Mouse (Mus musculus): ENCODE data around the gene Fut4. TPM values are rescaled to one million over a fixed set of nuclear protein-coding genes. Genes with fewer than 3 reads are reported as not detected.

Gene Fut4
- polyA plus RNA-seq, 1 experiment from 2014 or later, result 5.0 TPM

- ATAC-seq (replicated peaks; ENCODE audit: insufficient number of reproducible peaks, low FRiP score, low TSS enrichment, low read depth) (no peak), DNase-seq (ENCODE audit: low spot score) (no peak)
Observed at GRCm38 (mm10) chr9:14769811-14770210, 17.6 kb upstream of the Fut4 start.

GRCm38 (mm10) chr9:14764765-14765164, 12.6 kb upstream of the Fut4 start:
- DNase-seq (ENCODE audit: low spot score), result peak; percentile 81
- no peak overlapping the region for H3K4me3 ChIP-seq (ENCODE audit: low read depth, low read length)
- ATAC-seq (replicated peaks; ENCODE audit: insufficient number of reproducible peaks, low FRiP score, low TSS enrichment, low read depth), result 0 out of 2 replicates have a peak, but pooled peaks have one; percentile 23
- no peak overlapping the region for H3K4me2 ChIP-seq (ENCODE audit: low read depth, low read length)
- H3K9me3 ChIP-seq (replicated peaks; ENCODE audit: control insufficient read depth, low read length), result no peaks in the 10 kb centered on the region
- H3K27me3 ChIP-seq (ENCODE audit: control insufficient read depth, insufficient read depth, low read length), result no peaks in the 10 kb centered on the region
- no peak overlapping the region for H3K27ac ChIP-seq (replicated peaks; ENCODE audit: low read depth, low read length)
- H3K9ac ChIP-seq (replicated peaks; ENCODE audit: low read length), result no peak overlapping the region
- H3K4me1 ChIP-seq (ENCODE audit: control insufficient read depth, insufficient read depth, low read length), result no peaks in the 10 kb centered on the region
- H3K36me3 ChIP-seq (replicated peaks; ENCODE audit: control insufficient read depth, insufficient read depth, low read depth, low read length), result no peaks in the 10 kb centered on the region
- 29% methylated on average over 7 of the region's 7 CpGs for WGBS

More at GRCm38 (mm10) chr9:14769811-14770210, 17.6 kb upstream of the Fut4 start:
- H3K4me2 ChIP-seq (ENCODE audit: low read depth, low read length), result no peak overlapping the region
- H3K4me3 ChIP-seq (ENCODE audit: low read depth, low read length), result no peak overlapping the region
- H3K27ac ChIP-seq (replicated peaks; ENCODE audit: low read depth, low read length), result no peak overlapping the region
- H3K27me3 ChIP-seq (ENCODE audit: control insufficient read depth, insufficient read depth, low read length), result no peaks in the 10 kb centered on the region
- no peaks in the 10 kb centered on the region for H3K36me3 ChIP-seq (replicated peaks; ENCODE audit: control insufficient read depth, insufficient read depth, low read depth, low read length)
- peaks cover 3% of the 10 kb centered on the region; the same call in 1 of the 2 replicates for H3K4me1 ChIP-seq (ENCODE audit: control insufficient read depth, insufficient read depth, low read length)
- WGBS, result 43% methylated on average over 5 of the region's 6 CpGs
- H3K9ac ChIP-seq (replicated peaks; ENCODE audit: low read length), result no peak overlapping the region
- H3K9me3 ChIP-seq (replicated peaks; ENCODE audit: control insufficient read depth, low read length), result no peaks in the 10 kb centered on the region

- Histone ChIP-seq H3K4me2 (ENCODE audit: low read depth, low read length) (no peak overlapping the region), H3K4me3 (ENCODE audit: low read depth, low read length) (no peak overlapping the region), H3K36me3 (replicated peaks; ENCODE audit: control insufficient read depth, insufficient read depth, low read depth, low read length) (no peaks in the 10 kb centered on the region), H3K27me3 (ENCODE audit: control insufficient read depth, insufficient read depth, low read length) (no peaks in the 10 kb centered on the region), H3K9ac (replicated peaks; ENCODE audit: low read length) (no peak overlapping the region), H3K27ac (replicated peaks; ENCODE audit: low read depth, low read length) (no peak overlapping the region), H3K4me1 (ENCODE audit: control insufficient read depth, insufficient read depth, low read length) (no peaks in the 10 kb centered on the region), H3K9me3 (replicated peaks; ENCODE audit: control insufficient read depth, low read length) (no peaks in the 10 kb centered on the region)
- ATAC-seq (replicated peaks; ENCODE audit: insufficient number of reproducible peaks, low FRiP score, low TSS enrichment, low read depth), result no peak
- DNase-seq (ENCODE audit: low spot score), result no peak
Observed at GRCm38 (mm10) chr9:14759261-14759660, 7.1 kb upstream of the Fut4 start.

GRCm38 (mm10) chr9:14758590-14758989, 6.4 kb upstream of the Fut4 start:
- Histone ChIP-seq H3K27ac (replicated peaks; ENCODE audit: low read depth, low read length) (no peak overlapping the region), H3K27me3 (ENCODE audit: control insufficient read depth, insufficient read depth, low read length) (no peaks in the 10 kb centered on the region), H3K9ac (replicated peaks; ENCODE audit: low read length) (no peak overlapping the region), H3K9me3 (replicated peaks; ENCODE audit: control insufficient read depth, low read length) (no peaks in the 10 kb centered on the region), H3K36me3 (replicated peaks; ENCODE audit: control insufficient read depth, insufficient read depth, low read depth, low read length) (no peaks in the 10 kb centered on the region), H3K4me1 (ENCODE audit: control insufficient read depth, insufficient read depth, low read length) (no peaks in the 10 kb centered on the region), H3K4me2 (ENCODE audit: low read depth, low read length) (no peak overlapping the region), H3K4me3 (ENCODE audit: low read depth, low read length) (no peak overlapping the region)
- no peak for ATAC-seq (replicated peaks; ENCODE audit: insufficient number of reproducible peaks, low FRiP score, low TSS enrichment, low read depth)
- WGBS, result 74% methylated on average over 7 of the region's 7 CpGs
- DNase-seq (ENCODE audit: low spot score), result no peak

GRCm38 (mm10) chr9:14754469-14754868, 2.3 kb upstream of the Fut4 start:
- Histone ChIP-seq H3K36me3 (replicated peaks; ENCODE audit: control insufficient read depth, insufficient read depth, low read depth, low read length) (no peaks in the 10 kb centered on the region), H3K9me3 (replicated peaks; ENCODE audit: control insufficient read depth, low read length) (no peaks in the 10 kb centered on the region), H3K27ac (replicated peaks; ENCODE audit: low read depth, low read length) (no peak overlapping the region), H3K4me2 (ENCODE audit: low read depth, low read length) (no peak overlapping the region), H3K27me3 (ENCODE audit: control insufficient read depth, insufficient read depth, low read length) (no peaks in the 10 kb centered on the region; the same call in 1 of the 2 replicates), H3K4me3 (ENCODE audit: low read depth, low read length) (no peak overlapping the region), H3K9ac (replicated peaks; ENCODE audit: low read length) (no peak overlapping the region), H3K4me1 (ENCODE audit: control insufficient read depth, insufficient read depth, low read length) (peaks cover 3% of the 10 kb centered on the region; the same call in 1 of the 2 replicates)
- ATAC-seq (replicated peaks; ENCODE audit: insufficient number of reproducible peaks, low FRiP score, low TSS enrichment, low read depth) (no peak), DNase-seq (ENCODE audit: low spot score) (no peak)
- 85% methylated on average over 3 of the region's 3 CpGs for WGBS

- H3K4me3 ChIP-seq (ENCODE audit: low read depth, low read length), result no peak overlapping the region
- no peaks in the 10 kb centered on the region for H3K9me3 ChIP-seq (replicated peaks; ENCODE audit: control insufficient read depth, low read length)
- DNase-seq (ENCODE audit: low spot score), result no peak
- peaks cover 3% of the 10 kb centered on the region; the same call in 1 of the 2 replicates for H3K4me1 ChIP-seq (ENCODE audit: control insufficient read depth, insufficient read depth, low read length)
- no peaks in the 10 kb centered on the region; the same call in 1 of the 2 replicates for H3K27me3 ChIP-seq (ENCODE audit: control insufficient read depth, insufficient read depth, low read length)
- ATAC-seq (replicated peaks; ENCODE audit: insufficient number of reproducible peaks, low FRiP score, low TSS enrichment, low read depth), result no peak
- no peak overlapping the region for H3K9ac ChIP-seq (replicated peaks; ENCODE audit: low read length)
- H3K4me2 ChIP-seq (ENCODE audit: low read depth, low read length), result no peak overlapping the region
- no peaks in the 10 kb centered on the region for H3K36me3 ChIP-seq (replicated peaks; ENCODE audit: control insufficient read depth, insufficient read depth, low read depth, low read length)
- H3K27ac ChIP-seq (replicated peaks; ENCODE audit: low read depth, low read length), result no peak overlapping the region
Observed at GRCm38 (mm10) chr9:14753947-14754346, 1.8 kb upstream of the Fut4 start.

- Histone ChIP-seq H3K36me3 (replicated peaks; ENCODE audit: control insufficient read depth, insufficient read depth, low read depth, low read length) (no peaks in the 10 kb centered on the region), H3K4me3 (ENCODE audit: low read depth, low read length) (peak overlapping the region; percentile 57), H3K9ac (replicated peaks; ENCODE audit: low read length) (peak overlapping the region; percentile 72), H3K27ac (replicated peaks; ENCODE audit: low read depth, low read length) (0 out of 2 replicates have a peak overlapping the region, but pooled peaks have one; percentile 20), H3K27me3 (ENCODE audit: control insufficient read depth, insufficient read depth, low read length) (no peaks in the 10 kb centered on the region; the same call in 1 of the 2 replicates), H3K4me1 (ENCODE audit: control insufficient read depth, insufficient read depth, low read length) (peaks cover 3% of the 10 kb centered on the region; the same call in 1 of the 2 replicates), H3K4me2 (ENCODE audit: low read depth, low read length) (peak overlapping the region; percentile 98), H3K9me3 (replicated peaks; ENCODE audit: control insufficient read depth, low read length) (no peaks in the 10 kb centered on the region)
- ATAC-seq (replicated peaks; ENCODE audit: insufficient number of reproducible peaks, low FRiP score, low TSS enrichment, low read depth) (peak; percentile 75), DNase-seq (ENCODE audit: low spot score) (peak; percentile 45)
- 0% methylated on average over 34 of the region's 50 CpGs for WGBS
Observed at GRCm38 (mm10) chr9:14751503-14752000, 641 bp downstream of the Fut4 start.

- H3K27ac ChIP-seq (replicated peaks; ENCODE audit: low read depth, low read length), result no peak overlapping the region
- H3K4me3 ChIP-seq (ENCODE audit: low read depth, low read length), result peak overlapping the region; percentile 57
- peak overlapping the region; percentile 72 for H3K9ac ChIP-seq (replicated peaks; ENCODE audit: low read length)
- H3K4me1 ChIP-seq (ENCODE audit: control insufficient read depth, insufficient read depth, low read length), result peaks cover 3% of the 10 kb centered on the region; the same call in 1 of the 2 replicates
- no peak for DNase-seq (ENCODE audit: low spot score)
- no peaks in the 10 kb centered on the region for H3K9me3 ChIP-seq (replicated peaks; ENCODE audit: control insufficient read depth, low read length)
- H3K36me3 ChIP-seq (replicated peaks; ENCODE audit: control insufficient read depth, insufficient read depth, low read depth, low read length), result no peaks in the 10 kb centered on the region
- ATAC-seq (replicated peaks; ENCODE audit: insufficient number of reproducible peaks, low FRiP score, low TSS enrichment, low read depth), result peak; percentile 44; the same call in 1 of the 2 replicates
- no peaks in the 10 kb centered on the region; the same call in 1 of the 2 replicates for H3K27me3 ChIP-seq (ENCODE audit: control insufficient read depth, insufficient read depth, low read length)
- 58% methylated on average over 42 of the region's 42 CpGs for WGBS
- peak overlapping the region; percentile 98 for H3K4me2 ChIP-seq (ENCODE audit: low read depth, low read length)
Observed at GRCm38 (mm10) chr9:14750901-14751502, 1.2 kb downstream of the Fut4 start.

Data from embryonic facial prominence, embryonic 11.5 days (tissue).